Mouse (Mus musculus) heart, embryonic 12.5 days (tissue): ENCODE results near the gene Mtmr3. TPM values are rescaled to one million over a fixed set of nuclear protein-coding genes. Genes with fewer than 3 reads are reported as not detected.
"Not testable (repeated sequence)": the region's sequence is repeated elsewhere in the genome, so short reads cannot be mapped to it uniquely, and the experiment has no call there.

Experiments
- ATAC-seq: fragments of 200-750 bp; cut with Nextera tagmentation; 2 replicates; pipeline ENCODE4 v1.8.0; 2017; ENCODE audit warnings: moderate TSS enrichment, moderate library complexity; ENCODE audit not compliant: insufficient number of reproducible peaks, low FRiP score
- H3K27ac ChIP-seq: fragments of 300-500 bp; sonication (generic); 2 replicates; pipeline ENCODE4 v1.5.1; 2016; ENCODE audit warnings: mild to moderate bottlenecking, moderate library complexity; ENCODE audit not compliant: poor library complexity, severe bottlenecking
- H3K27me3 ChIP-seq: fragments of 300-500 bp; sonication (generic); replicated peaks from 2 replicates; pipeline ENCODE4 v1.6.1; 2016; ENCODE audit warnings: mild to moderate bottlenecking, moderate library complexity
- H3K36me3 ChIP-seq: fragments of 300-500 bp; sonication (generic); 2 replicates; pipeline ENCODE4 v1.6.1; 2016; ENCODE audit warnings: mild to moderate bottlenecking, moderate library complexity
- H3K4me1 ChIP-seq: fragments of 300-500 bp; sonication (generic); replicated peaks from 2 replicates; pipeline ENCODE4 v1.6.1; 2016; ENCODE audit warnings: mild to moderate bottlenecking
- H3K4me2 ChIP-seq: fragments of 300-500 bp; sonication (generic); 2 replicates; pipeline ENCODE4 v1.6.1; 2016; ENCODE audit warnings: mild to moderate bottlenecking, moderate library complexity
- H3K4me3 ChIP-seq: fragments of 300-500 bp; sonication (generic); 2 replicates; pipeline ENCODE4 v1.5.1; 2016; ENCODE audit warnings: mild to moderate bottlenecking
- H3K9ac ChIP-seq: fragments of 300-500 bp; sonication (generic); 2 replicates; pipeline ENCODE4 v1.6.1; 2016; ENCODE audit warnings: mild to moderate bottlenecking, moderate library complexity
- H3K9me3 ChIP-seq: fragments of 300-500 bp; sonication (generic); replicated peaks from 2 replicates; pipeline ENCODE4 v1.6.1; 2016; ENCODE audit warnings: mild to moderate bottlenecking, moderate library complexity
- WGBS: fragments of 180-500 bp; shearing (Covaris S2); methylation state at CpG from one replicate; pipeline ENCODE4 v1.1.7; 2016; 5-methylcytosine and 5-hydroxymethylcytosine counted together
- polyA plus RNA-seq: library from polyadenylated mRNA; unstranded; fragments of >200 nt; fragmentation: Nextera tagmentation; extraction: Ambion mirVana; gene quantifications from 2 replicates; pipeline ENCODE4 v1.2.1, GENCODE M21; 2016

Mtmr3 gene
- polyA plus RNA-seq, 1 experiment from 2014 or later: 33.9 TPM

- Histone ChIP-seq H3K4me3 (no peak overlapping the region), H3K4me1 (peaks cover 11% of the 10 kb centered on the region; the same call in 1 of the 2 replicates), H3K27me3 (no peaks in the 10 kb centered on the region), H3K36me3 (no peaks in the 10 kb centered on the region), H3K9me3 (no peaks in the 10 kb centered on the region), H3K4me2 (no peak overlapping the region), H3K9ac (no peak overlapping the region), H3K27ac (no peak overlapping the region)
- no peak for ATAC-seq
- WGBS: 83% methylated on average over 2 of the region's 2 CpGs
Observed at GRCm38 (mm10) chr11:4553274-4554063, 41.2 kb downstream of the Mtmr3 start.

GRCm38 (mm10) chr11:4547569-4547968 lies 47.1 kb downstream of the Mtmr3 start:
- Histone ChIP-seq H3K4me2 (no peak overlapping the region), H3K27ac (no peak overlapping the region)

GRCm38 (mm10) chr11:4545976-4546375 lies 48.7 kb downstream of the Mtmr3 start:
- Histone ChIP-seq H3K27me3 (no peaks in the 10 kb centered on the region), H3K4me3 (no peak overlapping the region), H3K9ac (no peak overlapping the region), H3K27ac (no peak overlapping the region), H3K4me2 (no peak overlapping the region), H3K36me3 (no peaks in the 10 kb centered on the region), H3K9me3 (no peaks in the 10 kb centered on the region), H3K4me1 (peaks cover 17% of the 10 kb centered on the region)
- 68% methylated on average over 3 of the region's 3 CpGs for WGBS
- ATAC-seq: no peak

More at GRCm38 (mm10) chr11:4547569-4547968, 47.1 kb downstream of the Mtmr3 start:
- no peaks in the 10 kb centered on the region for H3K9me3 ChIP-seq
- peaks cover 13% of the 10 kb centered on the region for H3K4me1 ChIP-seq
- 95% methylated on average over 4 of the region's 4 CpGs for WGBS
- no peak for ATAC-seq
- no peaks in the 10 kb centered on the region for H3K36me3 ChIP-seq
- no peak overlapping the region for H3K4me3 ChIP-seq
- H3K27me3 ChIP-seq: no peaks in the 10 kb centered on the region
- H3K9ac ChIP-seq: no peak overlapping the region

GRCm38 (mm10) chr11:4545401-4545800 lies 49.3 kb downstream of the Mtmr3 start:
- peaks cover 17% of the 10 kb centered on the region for H3K4me1 ChIP-seq
- no peaks in the 10 kb centered on the region for H3K27me3 ChIP-seq
- no peak overlapping the region for H3K4me2 ChIP-seq
- H3K27ac ChIP-seq: no peak overlapping the region
- H3K9me3 ChIP-seq: no peaks in the 10 kb centered on the region
- WGBS: 58% methylated on average over 4 of the region's 4 CpGs
- no peaks in the 10 kb centered on the region for H3K36me3 ChIP-seq
- ATAC-seq: no peak
- H3K9ac ChIP-seq: no peak overlapping the region
- no peak overlapping the region for H3K4me3 ChIP-seq

- H3K27ac ChIP-seq, H3K27me3 ChIP-seq, ATAC-seq, H3K9me3 ChIP-seq, H3K4me2 ChIP-seq, H3K9ac ChIP-seq, H3K36me3 ChIP-seq, H3K4me3 ChIP-seq: not testable (repeated sequence)
- 80% methylated on average over 1 of the region's 1 CpGs for WGBS
- peaks cover 17% of the 10 kb centered on the region for H3K4me1 ChIP-seq
Observed at GRCm38 (mm10) chr11:4544627-4544921, 50.1 kb downstream of the Mtmr3 start.

- no peak for ATAC-seq
- Histone ChIP-seq H3K27ac (no peak overlapping the region), H3K4me1 (peaks cover 17% of the 10 kb centered on the region), H3K4me3 (no peak overlapping the region), H3K36me3 (0 out of 2 replicates have a peak, but pooled peaks cover 3% of the 10 kb centered on the region), H3K9me3 (no peaks in the 10 kb centered on the region), H3K27me3 (no peaks in the 10 kb centered on the region), H3K9ac (no peak overlapping the region), H3K4me2 (no peak overlapping the region)
- WGBS: 66% methylated on average over 7 of the region's 7 CpGs
Observed at GRCm38 (mm10) chr11:4543746-4544626, 50.7 kb downstream of the Mtmr3 start.

- Histone ChIP-seq H3K4me2 (no peak overlapping the region), H3K9ac (no peak overlapping the region), H3K9me3 (no peaks in the 10 kb centered on the region), H3K36me3 (0 out of 2 replicates have a peak, but pooled peaks cover 3% of the 10 kb centered on the region), H3K27ac (0 out of 2 replicates have a peak overlapping the region, but pooled peaks have one; percentile 25), H3K4me1 (peaks cover 17% of the 10 kb centered on the region), H3K27me3 (no peaks in the 10 kb centered on the region), H3K4me3 (no peak overlapping the region)
- 72% methylated on average over 2 of the region's 2 CpGs for WGBS
- ATAC-seq: peak; percentile 93
Observed at GRCm38 (mm10) chr11:4543040-4543551, 51.6 kb downstream of the Mtmr3 start.

- Histone ChIP-seq H3K27ac (no peak overlapping the region), H3K9ac (no peak overlapping the region), H3K4me3 (no peak overlapping the region), H3K9me3 (no peaks in the 10 kb centered on the region), H3K4me2 (no peak overlapping the region), H3K4me1 (peaks cover 4% of the 10 kb centered on the region; the same call in 1 of the 2 replicates), H3K36me3 (0 out of 2 replicates have a peak, but pooled peaks cover 3% of the 10 kb centered on the region), H3K27me3 (no peaks in the 10 kb centered on the region)
- no peak for ATAC-seq
- WGBS: 81% methylated on average over 1 of the region's 1 CpGs
Observed at GRCm38 (mm10) chr11:4536645-4537044, 58.0 kb downstream of the Mtmr3 start.

- H3K36me3 ChIP-seq: peaks cover 50% of the 10 kb centered on the region
- ATAC-seq: no peak
Observed at GRCm38 (mm10) chr11:4527132-4527531, 67.5 kb downstream of the Mtmr3 start.

GRCm38 (mm10) chr11:4522142-4522664 lies 72.5 kb downstream of the Mtmr3 start:
- Histone ChIP-seq H3K9me3 (no peaks in the 10 kb centered on the region), H3K4me1 (no peaks in the 10 kb centered on the region), H3K27me3 (no peaks in the 10 kb centered on the region), H3K9ac (no peak overlapping the region), H3K4me3 (no peak overlapping the region), H3K36me3 (peaks cover 60% of the 10 kb centered on the region), H3K4me2 (no peak overlapping the region), H3K27ac (no peak overlapping the region)
- no peak for ATAC-seq
- 90% methylated on average over 6 of the region's 6 CpGs for WGBS

More at GRCm38 (mm10) chr11:4527132-4527531, 67.5 kb downstream of the Mtmr3 start:
- Histone ChIP-seq H3K4me3 (no peak overlapping the region), H3K9me3 (no peaks in the 10 kb centered on the region), H3K4me2 (no peak overlapping the region), H3K27ac (no peak overlapping the region), H3K27me3 (no peaks in the 10 kb centered on the region), H3K9ac (no peak overlapping the region), H3K4me1 (no peaks in the 10 kb centered on the region)
- 92% methylated on average over 3 of the region's 3 CpGs for WGBS

GRCm38 (mm10) chr11:4518981-4519380 lies 75.7 kb downstream of the Mtmr3 start:
- Histone ChIP-seq H3K4me3 (no peak overlapping the region), H3K36me3 (peaks cover 70% of the 10 kb centered on the region), H3K9ac (no peak overlapping the region), H3K27me3 (no peaks in the 10 kb centered on the region), H3K9me3 (no peaks in the 10 kb centered on the region), H3K4me1 (no peaks in the 10 kb centered on the region), H3K4me2 (no peak overlapping the region), H3K27ac (no peak overlapping the region)
- 79% methylated on average over 7 of the region's 7 CpGs for WGBS
- ATAC-seq: no peak
